Mouse (Mus musculus): Measurements from ENCODE around the gene Copz1.
A peak's percentile ranks its signal among the peaks of the same experiment; 100 is the strongest.

Copz1 gene

DNA sequence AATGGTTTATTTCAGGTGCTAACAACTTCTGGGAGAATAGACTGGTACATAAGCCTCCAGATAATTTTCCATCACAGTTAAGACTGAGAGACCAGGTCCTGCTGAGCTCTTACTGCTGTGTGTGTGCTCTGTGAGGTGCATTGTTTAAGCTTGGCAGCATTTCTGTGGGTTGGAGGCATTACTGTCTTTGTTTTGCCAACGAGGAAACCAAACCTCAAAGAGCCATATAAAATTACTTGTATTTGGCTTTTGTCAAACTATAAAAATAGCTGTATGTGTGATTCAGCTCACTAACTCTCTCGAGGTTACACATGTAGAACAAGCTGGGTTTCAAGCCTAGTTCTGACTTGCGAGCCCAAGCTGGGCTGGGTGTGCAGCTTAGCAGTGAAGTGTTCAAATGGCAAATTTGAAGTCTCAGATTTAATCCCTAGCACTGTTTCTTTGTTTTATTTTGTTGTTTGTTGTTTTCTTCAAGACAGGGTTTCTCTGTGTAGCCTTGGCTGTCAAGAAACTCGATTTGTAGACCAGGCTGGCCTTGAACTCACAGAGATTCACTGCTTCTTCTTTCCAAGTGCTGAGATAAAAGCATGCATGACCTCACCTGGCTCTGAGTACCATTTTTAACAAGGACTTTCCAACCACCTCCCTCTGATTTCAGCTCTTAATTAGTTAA, 20.3 kb downstream of the Copz1 start:
- no peak for DNase-seq (ENCODE audit: low spot score)

DNA sequence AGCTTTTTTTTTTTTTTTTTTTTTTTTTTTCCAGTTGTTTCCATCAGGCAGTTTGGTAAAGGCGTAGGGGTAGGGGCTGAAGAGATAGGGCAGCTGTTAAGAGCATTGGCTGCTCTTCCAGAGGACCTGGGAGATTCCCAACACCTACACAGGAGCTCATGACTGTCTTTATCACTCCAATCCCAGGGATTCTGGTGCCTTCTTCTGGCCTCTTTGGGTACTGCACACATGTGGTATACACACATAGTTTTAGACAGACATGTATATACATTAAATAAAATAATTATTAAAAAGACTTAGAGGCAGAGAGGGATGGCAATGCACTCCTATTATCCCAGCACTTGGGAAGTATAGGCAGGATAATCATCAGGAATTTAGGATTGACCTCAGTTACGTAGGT, 20.9 kb downstream of the Copz1 start:
- no peak for DNase-seq (ENCODE audit: low spot score)

DNA sequence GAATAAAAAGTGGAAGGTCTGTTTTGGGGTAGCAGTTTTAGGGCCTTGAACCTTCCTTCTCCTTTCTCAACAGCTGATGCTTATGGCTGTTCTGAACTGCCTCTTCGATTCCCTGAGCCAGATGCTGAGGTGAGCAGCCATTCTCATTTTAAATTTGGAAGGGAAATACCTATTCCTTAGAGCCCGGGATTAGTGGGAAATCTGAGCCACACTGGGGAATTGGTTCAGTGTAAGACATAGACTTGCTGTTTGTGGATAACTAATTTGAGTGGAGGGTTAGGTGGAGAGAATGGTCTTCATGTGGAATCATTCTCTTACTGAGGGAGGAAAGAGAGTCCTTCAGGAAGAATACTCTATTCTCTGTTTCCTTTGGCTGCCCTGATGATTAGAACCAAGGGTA, 22.1 kb downstream of the Copz1 start:
- DNase-seq (ENCODE audit: low spot score) = no peak

DNA sequence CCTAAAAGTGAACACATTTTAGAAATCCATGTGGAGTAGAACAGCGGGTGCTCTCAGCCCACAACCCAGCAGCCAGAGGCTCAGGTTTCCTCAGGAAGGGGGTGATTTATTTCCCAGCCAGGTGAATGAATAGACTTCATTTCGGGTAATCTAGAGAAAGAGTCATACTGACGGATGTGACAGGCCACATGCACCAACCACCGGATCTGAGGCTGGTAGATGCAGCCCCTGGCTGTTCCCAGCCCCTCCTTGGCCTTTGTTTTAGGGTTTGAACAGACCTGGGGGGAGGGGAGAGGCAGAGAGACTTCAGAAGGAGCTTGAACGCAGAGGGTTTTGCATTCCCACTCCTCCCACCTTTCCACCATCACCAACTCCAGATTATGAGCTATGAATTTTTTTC, 23.3 kb downstream of the Copz1 start:
- DNase-seq (ENCODE audit: low spot score) = no peak

DNA sequence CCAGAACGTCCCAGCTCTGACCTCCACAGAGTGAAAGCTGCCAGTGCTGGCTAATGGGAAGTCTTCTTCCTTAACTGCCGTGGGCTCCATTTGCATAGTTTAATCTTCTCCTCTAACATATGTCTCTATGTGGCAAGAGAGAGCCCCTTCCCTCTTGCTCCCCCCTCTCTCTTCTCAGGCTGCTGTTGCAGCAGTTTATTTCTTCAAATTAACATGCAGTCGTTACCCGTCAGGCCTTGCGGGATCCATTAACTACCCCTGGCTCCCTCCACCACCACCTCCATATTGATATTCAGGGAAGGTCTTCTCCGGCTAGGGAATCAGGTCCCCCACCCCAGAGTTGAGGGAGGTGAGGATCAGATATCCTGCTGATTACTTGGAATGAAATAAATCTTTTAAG, 24.8 kb downstream of the Copz1 start:
- DNase-seq (ENCODE audit: low spot score) = no peak

DNA sequence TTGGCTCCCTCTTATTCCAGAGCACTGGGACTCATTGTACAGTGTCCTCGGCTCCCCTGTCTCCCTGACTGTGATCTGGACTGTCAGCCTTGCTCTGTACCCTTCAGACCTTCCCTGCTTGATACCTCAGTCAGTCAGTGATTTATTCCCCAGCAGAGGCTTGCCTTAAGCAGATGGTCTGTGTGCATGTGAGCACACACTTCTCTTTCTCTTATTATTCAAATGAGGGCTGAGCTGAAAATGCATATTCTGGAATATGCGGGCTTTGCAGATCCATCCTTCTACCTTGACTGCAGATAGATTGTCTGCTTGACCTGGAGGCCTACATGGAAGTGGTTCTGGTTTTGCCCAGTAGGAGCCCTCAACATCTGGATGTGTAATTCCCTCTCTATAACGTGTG, 25.5 kb downstream of the Copz1 start:
- no peak for DNase-seq (ENCODE audit: low spot score)

DNA sequence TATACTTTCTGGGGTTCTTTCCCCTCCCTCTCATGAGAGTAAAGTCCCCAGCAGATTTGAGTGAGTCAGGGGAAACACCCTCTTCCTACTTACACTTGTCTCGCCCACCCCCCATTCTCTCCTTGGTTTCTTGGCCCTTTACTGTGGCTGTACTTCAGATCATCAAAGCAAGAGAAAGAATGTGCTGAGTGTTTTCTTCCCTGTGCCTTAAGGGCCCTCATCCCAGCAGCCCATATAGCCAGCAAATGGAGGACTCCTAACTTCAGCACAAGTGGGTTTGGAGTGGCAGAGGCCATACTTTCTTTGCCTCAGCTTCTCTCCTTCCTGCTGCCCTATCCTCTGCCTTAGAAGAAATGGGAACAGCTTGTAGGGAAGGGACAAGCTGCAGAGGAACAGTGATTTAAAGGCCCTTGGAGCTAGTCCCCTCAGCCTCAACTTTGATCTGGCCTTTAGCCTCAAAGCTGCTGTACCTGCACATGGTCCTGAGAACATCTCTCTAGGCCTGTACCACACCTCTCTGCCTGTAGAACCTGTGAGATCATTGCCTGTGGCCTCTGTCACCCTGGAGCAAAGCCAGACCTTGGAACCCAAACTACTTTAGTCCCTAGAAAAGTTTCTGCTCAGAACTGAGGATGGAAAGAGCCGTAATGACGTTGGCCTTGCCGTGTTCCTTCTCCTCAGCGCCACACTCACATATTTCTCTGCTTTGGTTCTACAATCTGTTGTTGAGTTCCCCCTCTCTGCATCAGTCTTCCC, 26.5 kb downstream of the Copz1 start:
- no peak for DNase-seq (ENCODE audit: low spot score)

DNA sequence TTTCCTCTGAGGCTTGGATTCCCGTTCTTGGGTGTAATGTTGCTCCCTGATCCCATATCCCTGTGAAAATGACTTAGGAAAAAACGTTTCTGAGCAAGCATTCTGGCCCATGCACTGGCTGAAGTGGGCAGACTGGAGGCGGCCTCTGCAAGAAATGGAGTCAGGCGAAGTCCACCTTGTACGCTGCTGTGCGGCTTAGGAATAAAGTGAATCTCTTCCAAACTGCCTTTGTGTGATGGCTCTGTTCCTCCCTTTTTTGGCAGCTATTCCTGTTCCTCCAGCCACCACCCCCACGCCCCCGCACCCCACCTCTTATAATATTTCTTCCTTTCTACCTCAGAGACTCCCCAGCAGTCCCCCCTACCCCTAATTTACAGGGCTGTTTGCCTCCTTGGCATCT, 27.1 kb downstream of the Copz1 start:
- DNase-seq (ENCODE audit: low spot score) = no peak

DNA sequence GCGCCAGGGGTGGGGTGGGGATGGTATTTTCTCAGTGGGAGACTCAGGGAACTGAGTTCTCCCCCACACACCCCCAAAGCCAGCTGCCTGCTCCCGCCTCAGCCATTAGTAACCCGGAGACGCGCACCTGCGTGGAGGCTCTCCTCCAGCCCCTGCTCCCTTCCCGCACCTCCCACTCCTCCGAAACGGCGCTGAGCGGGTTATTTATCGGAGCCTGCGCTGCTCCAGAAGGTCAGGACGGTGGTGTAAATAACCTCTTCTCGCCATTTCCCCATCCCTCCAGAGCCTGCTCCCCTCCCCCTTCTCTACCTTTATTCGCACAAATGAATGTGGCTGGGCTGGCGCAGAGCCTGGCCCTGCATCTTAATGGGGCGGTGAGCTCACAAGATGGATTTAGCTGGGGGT, 27.6 kb downstream of the Copz1 start:
- DNase-seq (ENCODE audit: low spot score) = peak; percentile 56

DNA sequence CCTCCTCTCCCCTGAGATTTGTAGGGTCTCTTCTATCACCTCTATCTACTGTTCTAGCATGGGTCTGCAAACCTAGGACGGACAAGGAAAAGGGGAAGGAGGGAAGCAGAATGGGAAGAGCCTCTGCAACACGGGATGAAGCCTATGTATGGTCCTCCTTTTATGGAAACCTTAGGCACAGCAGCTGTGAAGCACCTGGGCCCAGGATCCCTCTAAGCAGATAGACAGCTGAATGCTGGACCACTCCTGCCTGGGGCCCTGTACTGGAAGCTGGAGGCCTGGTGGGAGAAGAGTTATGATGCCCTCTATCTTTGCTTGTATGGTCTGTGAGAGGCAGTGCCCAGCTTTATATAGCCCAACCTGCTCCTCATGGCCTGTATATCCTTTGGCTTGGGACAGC, 28.0 kb downstream of the Copz1 start:
- no peak for DNase-seq (ENCODE audit: low spot score)

DNA sequence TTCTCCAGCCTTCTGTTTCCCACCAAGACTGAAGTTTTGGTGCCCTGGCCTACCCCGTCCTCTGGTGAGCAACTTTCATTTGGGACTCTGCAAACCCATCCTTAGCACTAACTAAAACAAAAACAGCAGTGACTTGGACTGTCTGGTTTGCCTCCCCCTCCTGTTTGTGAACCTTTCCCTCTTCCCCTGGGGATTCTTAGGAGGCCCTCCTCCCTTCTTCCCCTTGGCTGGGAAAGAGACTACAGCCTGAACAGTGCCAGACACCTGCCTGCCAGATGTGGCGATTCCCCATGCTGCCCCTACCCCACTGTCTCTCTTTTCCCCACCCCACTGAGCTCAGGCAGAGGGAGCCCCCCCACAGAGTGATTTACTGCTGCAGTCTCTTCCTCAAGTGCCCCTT, 28.5 kb downstream of the Copz1 start:
- peak; percentile 81 for DNase-seq (ENCODE audit: low spot score)

DNA sequence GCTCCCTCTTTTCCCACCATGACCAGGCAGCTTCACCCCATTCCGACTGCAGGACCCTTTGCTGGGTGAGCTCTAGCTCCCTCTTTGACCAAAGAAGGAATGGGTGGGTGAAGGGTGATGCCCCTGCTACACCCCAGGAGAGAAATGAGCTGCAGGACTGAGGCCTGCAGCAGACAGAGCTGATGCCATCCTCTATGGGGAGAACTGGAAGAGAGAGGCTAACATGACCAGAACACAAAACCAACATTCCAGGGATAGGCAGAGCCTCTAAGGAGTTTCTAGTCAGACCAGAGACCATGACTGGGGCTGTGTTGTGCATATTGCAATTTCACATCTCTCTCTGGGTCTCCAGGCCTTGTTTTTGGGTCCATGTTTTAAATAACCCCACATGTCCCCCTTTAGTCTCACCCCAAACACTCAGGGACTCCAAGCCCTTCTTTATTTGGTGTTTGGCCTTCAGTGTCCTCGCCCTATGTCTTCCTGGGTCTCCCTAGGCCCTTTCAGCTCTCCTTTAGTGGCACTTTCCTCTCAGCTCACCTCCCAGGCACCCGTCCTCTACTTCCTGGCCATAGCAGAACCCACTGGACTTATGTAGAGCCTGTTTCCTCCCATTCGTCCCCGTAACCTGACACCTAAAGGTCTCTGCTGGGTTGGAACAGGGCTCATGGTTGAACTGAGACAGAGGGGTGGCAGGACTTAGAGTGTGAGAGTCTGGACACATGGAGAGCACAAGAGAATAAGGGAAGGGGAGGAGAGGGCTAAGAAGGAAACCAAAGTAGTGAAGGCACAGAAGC, 29.2 kb downstream of the Copz1 start:
- no peak for DNase-seq (ENCODE audit: low spot score)

DNA sequence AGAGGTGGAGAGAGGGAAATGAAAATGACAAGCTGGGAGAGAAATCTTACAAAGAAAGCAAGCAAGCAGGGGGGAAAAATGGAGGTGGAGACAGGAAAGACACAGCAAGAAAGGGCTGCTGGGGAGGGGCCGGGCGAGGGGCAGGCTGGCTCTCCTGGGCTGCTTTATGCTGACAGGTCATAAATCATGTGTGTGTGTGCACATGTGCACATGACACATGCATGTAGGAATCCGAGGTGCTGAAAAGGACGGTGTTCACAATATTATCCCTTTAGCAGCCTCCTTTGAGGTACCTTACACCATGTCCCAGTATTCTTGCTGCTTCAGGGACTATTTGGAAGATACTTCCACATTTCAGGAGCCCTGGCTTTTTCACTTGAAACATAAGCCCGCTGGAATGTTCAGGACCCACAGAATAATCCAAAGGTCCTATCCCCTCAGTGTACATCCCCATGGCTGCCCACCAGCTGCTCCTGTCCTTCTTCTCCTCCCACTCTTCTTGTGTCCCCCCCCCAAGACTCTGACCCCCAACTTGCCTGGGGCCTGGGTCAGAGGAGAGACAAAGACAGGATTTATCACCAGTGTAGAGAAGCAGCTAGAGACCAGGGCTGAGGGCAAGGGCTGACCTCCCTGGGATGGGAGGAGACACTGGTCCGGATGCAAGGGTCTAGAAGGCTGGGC, 30.0 kb downstream of the Copz1 start:
- DNase-seq (ENCODE audit: low spot score) = no peak

DNA sequence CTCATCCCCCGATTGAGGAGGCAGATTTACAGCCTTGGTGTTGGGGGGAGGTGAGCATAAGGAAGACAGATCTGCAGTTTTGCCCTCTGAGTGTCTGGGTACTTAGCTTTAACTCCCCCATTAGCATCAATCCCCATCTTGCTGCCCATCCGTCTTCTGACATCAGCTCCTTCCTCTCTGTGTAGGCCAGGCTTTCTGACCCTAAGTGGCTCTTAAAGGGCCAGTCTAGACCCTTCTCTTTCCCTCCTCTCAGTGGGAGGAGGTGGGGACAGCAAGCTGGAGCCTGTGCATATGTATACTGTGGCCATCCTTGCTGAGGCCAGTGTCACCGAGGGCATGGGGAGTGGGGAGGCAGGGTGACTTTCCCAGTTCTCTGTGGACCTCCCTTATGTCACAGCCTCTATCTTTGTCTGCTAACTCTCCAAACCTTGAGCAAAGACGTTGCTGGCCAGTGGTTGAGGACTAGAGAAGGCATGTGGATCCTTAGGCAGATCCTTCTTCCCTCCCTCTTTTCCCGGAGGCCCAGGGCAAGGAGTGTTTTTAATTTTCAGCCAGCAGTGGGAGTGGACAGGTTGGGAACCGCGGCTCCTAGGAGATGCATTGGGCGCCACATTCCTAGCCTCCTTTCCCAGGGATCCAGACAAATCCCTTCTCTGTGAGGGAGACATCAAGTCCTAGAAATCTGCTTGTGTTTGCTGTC, 31.6 kb downstream of the Copz1 start:
- peak; percentile 72 for DNase-seq (ENCODE audit: low spot score)

DNA sequence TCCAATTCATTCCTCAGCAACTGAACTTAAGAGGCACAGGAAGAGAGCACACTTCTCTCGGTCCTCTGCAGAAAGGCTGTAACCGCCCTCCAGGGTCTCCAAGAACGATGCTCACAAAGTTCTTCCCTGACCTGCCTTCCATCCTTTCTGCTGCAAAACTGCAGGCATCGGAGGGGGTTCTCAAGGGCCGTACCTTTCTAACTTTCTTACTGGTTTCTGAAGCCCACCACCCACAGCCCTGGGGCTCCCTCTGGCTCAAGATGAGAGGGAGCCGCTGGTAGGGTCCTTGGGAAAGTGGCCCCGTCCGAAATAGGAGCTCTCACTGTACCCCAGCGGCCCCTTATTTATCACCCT, 32.1 kb downstream of the Copz1 start:
- peak; percentile 47 for DNase-seq (ENCODE audit: low spot score)

DNA sequence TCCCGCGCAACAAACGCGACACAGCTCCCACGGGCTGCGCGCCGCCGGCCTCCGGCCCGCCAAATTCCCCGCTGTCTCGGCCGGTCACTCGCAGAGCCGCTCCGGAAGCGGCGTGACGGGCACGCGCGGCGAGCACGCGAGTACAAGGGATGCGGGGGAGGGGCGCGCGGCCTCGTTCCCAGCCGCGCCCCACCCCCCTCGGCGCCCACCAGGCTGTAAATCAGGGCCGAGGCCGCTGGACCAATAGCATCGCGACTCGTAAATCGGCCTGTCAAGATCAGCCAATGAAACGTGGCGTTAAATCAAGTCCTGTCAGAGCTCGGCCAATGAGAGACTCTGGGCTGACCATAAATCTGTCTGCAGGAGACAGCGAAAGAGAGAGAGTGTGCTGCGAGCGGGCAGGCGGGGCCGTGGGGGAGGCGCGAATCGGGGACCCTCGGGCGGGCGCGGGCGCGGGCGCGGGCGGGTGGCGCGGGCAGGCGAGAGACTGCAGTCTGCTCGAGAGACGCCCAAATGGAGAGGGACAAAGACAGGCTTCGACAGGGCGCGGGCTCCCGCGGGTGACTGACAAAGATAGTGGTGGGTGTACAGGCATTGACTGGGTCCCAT, 32.7 kb downstream of the Copz1 start:
- DNase-seq (ENCODE audit: low spot score) = peak; percentile 99

DNA sequence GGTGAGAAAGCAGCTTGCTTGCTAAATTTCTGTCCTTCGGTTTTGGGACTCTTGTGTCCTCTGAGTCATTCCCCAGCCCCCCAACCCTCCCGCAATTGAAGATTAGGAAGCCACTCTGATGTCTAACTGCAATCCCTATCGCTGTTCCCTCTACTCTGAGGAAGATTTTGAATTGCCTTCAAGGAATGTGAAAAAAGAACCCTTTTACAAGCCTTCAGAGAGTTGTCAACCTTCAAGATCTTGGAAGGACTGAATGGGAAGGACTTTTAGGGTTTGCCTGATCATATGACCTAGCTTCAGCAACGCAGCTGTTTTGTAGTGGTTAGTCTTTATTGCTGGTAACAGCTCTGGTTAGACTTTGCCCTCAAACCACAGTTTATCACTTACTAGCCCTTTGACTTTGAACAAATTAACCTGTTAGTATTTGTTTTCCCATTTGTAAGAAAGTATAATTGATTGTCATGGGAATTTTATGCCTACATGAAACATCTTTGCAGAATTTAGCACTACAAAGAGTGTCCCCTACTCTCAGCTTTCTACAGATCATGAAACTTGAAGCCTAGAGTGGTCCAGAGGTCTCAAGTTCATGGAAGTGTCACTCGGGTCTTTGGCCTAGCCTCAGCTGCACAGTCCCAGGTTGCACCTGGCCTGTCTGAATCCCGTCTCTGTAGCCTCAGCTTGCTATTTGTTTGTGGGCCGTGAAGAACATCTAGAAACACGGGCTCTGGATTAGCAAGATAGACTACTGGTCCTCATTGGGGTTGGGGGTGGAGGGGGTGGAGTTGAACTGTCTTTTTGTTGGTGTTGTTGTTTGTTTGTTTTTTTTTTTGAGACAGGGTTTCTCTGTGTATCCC, 33.5 kb downstream of the Copz1 start:
- no peak for DNase-seq (ENCODE audit: low spot score)

DNA sequence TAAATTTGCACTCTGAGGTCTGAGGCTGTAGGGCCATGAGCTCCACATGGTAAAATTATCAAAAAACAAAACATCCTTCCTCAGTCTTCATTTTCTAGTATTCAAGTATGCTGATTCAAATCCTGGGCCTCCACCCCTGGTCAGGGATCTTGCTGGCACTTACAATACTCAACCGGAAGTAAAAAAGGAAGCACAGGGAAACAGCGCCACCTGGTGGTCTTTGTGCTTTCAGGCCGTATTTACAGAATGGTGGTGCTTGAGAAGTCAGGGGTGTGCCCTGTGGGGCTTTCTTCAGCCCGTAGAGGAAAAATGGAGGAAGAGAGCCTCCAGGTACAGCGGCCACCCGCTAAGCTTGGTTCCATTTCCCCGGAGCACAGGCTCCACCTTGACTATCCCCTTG, 34.6 kb downstream of the Copz1 start:
- DNase-seq (ENCODE audit: low spot score) = peak; percentile 98

DNA sequence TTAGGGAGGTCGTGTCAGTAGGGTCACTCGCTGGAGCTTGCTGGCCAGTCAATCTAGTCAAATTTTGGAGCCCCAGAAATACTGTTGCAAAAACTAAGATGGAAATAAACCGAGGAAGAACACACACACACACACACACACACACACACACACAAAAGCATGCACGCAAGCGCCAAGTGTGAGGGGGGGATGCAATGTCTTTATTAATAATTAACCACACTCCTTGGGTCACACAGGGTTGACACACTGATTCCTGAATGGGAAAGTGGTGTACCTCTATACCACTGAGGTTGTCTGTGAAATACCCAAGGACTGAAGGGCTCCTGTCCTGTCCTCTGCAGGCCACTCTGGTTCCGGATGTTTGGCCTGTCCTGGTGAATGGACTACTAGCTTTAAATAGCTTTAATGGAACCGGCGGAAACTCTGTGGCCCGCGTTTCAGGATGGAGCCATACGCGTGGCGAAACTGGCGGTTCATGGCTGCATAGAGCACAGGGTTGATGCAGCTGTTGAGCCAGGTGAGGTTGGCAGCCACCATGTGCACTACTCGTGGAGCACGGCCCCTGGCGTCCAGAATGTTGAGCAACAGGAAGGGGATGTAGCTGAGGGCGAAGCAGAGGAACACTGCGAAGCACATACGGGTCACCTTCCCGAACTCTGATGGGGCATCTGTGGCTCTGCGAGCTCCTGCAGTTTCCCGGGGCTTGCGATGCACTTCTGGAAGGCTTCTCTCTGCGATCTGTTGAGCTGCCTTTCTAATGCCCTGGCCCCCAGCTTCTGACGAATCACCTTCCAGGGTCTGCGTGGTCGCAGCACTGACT, 35.8 kb downstream of the Copz1 start:
- no peak for DNase-seq (ENCODE audit: low spot score)
